Mouse (Mus musculus) kidney, postnatal 0 days (tissue): Measurements from ENCODE around the gene Evl. TPM values are rescaled to one million over a fixed set of nuclear protein-coding genes. Genes with fewer than 3 reads are reported as not detected.

Experiments
- ATAC-seq: fragments of 200-750 bp; cut with Nextera tagmentation; replicated peaks from 2 replicates; pipeline ENCODE4 v1.8.0; 2017; ENCODE audit warnings: low read depth, moderate number of reproducible peaks, moderate TSS enrichment, moderate library complexity; ENCODE audit not compliant: low FRiP score
- DNase-seq: peaks from one replicate; pipeline ENCODE4 v3.0.0-alpha.2; 2016; ENCODE audit warnings: low spot score
- H3K27ac ChIP-seq: fragments of 300-500 bp; sonication (generic); 2 replicates; pipeline ENCODE4 v1.5.1; 2014; ENCODE audit warnings: mild to moderate bottlenecking
- H3K27me3 ChIP-seq: fragments of 300-500 bp; sonication (generic); 2 replicates; pipeline ENCODE4 v1.6.1; 2014; ENCODE audit warnings: low read length, mixed read lengths; ENCODE audit not compliant: insufficient read depth
- H3K36me3 ChIP-seq: fragments of 300-500 bp; sonication (generic); 2 replicates; pipeline ENCODE4 v1.6.1; 2014; ENCODE audit warnings: low read length, mixed read lengths; ENCODE audit not compliant: insufficient read depth
- H3K4me1 ChIP-seq: fragments of 300-500 bp; sonication (generic); replicated peaks from 2 replicates; pipeline ENCODE4 v1.6.1; 2014; ENCODE audit warnings: antibody characterized with exemption, low read length, mixed read lengths; ENCODE audit not compliant: insufficient read depth
- H3K4me2 ChIP-seq: fragments of 300-500 bp; sonication (generic); 2 replicates; pipeline ENCODE4 v1.6.1; 2014; ENCODE audit warnings: mild to moderate bottlenecking, low read length, moderate library complexity, mixed read lengths
- H3K4me3 ChIP-seq: fragments of 300-500 bp; sonication (generic); replicated peaks from 2 replicates; pipeline ENCODE4 v1.5.1; 2014; ENCODE audit warnings: low read depth, low read length
- H3K9ac ChIP-seq: fragments of 300-500 bp; sonication (generic); 2 replicates; pipeline ENCODE4 v1.6.1; 2014; ENCODE audit warnings: low read depth, low read length
- H3K9me3 ChIP-seq: fragments of 300-500 bp; sonication (generic); replicated peaks from 2 replicates; pipeline ENCODE4 v1.6.1; 2016; ENCODE audit warnings: low read length, inconsistent platforms, mixed read lengths
- CTCF ChIP-seq: IDR thresholded peaks from 2 replicates; pipeline ENCODE4 v1.5.1; 2016; ENCODE audit warnings: antibody characterized with exemption, low read depth, mild to moderate bottlenecking, moderate library complexity
- WGBS: fragments of 180-500 bp; shearing (Covaris S2); extraction: QIAGEN DNeasy Blood & Tissue Kit; methylation state at CpG from one replicate; pipeline ENCODE4 v1.1.7; 2014; 5-methylcytosine and 5-hydroxymethylcytosine counted together
- polyA plus RNA-seq: library from polyadenylated mRNA; unstranded; fragments of >200 nt; fragmentation: Nextera tagmentation; extraction: Ambion mirVana; gene quantifications from 2 replicates; pipeline ENCODE4 v1.2.1, GENCODE M21; 2015

Evl gene
- polyA plus RNA-seq, 1 experiment from 2014 or later: 52.6 TPM

- WGBS: 63% methylated on average over 4 of the region's 4 CpGs
- H3K4me2 ChIP-seq: no peak overlapping the region
- no peaks in the 10 kb centered on the region for H3K9me3 ChIP-seq
- no peak for DNase-seq
- no peak for TF ChIP-seq CTCF
- H3K36me3 ChIP-seq: peaks cover 42% of the 10 kb centered on the region
- ATAC-seq: no peak
- no peak overlapping the region for H3K27ac ChIP-seq
- H3K9ac ChIP-seq: no peak overlapping the region
- no peak overlapping the region for H3K4me3 ChIP-seq
- no peaks in the 10 kb centered on the region for H3K27me3 ChIP-seq
- peaks cover 17% of the 10 kb centered on the region for H3K4me1 ChIP-seq
Measured at GRCm38 (mm10) chr12:108678366-108678765, 123.8 kb downstream of the Evl start.

- TF ChIP-seq CTCF: no peak
- no peak overlapping the region for H3K4me3 ChIP-seq
- DNase-seq: no peak
- H3K4me1 ChIP-seq: no peaks in the 10 kb centered on the region
- H3K9me3 ChIP-seq: no peaks in the 10 kb centered on the region
- no peak overlapping the region for H3K27ac ChIP-seq
- H3K9ac ChIP-seq: no peak overlapping the region
- no peak for ATAC-seq
- H3K27me3 ChIP-seq: no peaks in the 10 kb centered on the region
- WGBS: 92% methylated on average over 8 of the region's 8 CpGs
- no peak overlapping the region for H3K4me2 ChIP-seq
- peaks cover 40% of the 10 kb centered on the region for H3K36me3 ChIP-seq
Measured at GRCm38 (mm10) chr12:108680861-108681260, 126.3 kb downstream of the Evl start.

GRCm38 (mm10) chr12:108682240-108683023 is 127.9 kb downstream of the Evl start:
- no peak for TF ChIP-seq CTCF
- Histone ChIP-seq H3K27me3 (no peaks in the 10 kb centered on the region), H3K4me1 (0 out of 2 replicates have a peak, but pooled peaks cover 3% of the 10 kb centered on the region), H3K9me3 (no peaks in the 10 kb centered on the region), H3K4me3 (no peak overlapping the region), H3K36me3 (peaks cover 35% of the 10 kb centered on the region), H3K27ac (no peak overlapping the region), H3K9ac (no peak overlapping the region), H3K4me2 (no peak overlapping the region)
- ATAC-seq (no peak), DNase-seq (no peak)
- 80% methylated on average over 13 of the region's 13 CpGs for WGBS

- Histone ChIP-seq H3K9me3 (no peaks in the 10 kb centered on the region), H3K4me1 (0 out of 2 replicates have a peak, but pooled peaks cover 3% of the 10 kb centered on the region), H3K9ac (no peak overlapping the region), H3K27me3 (no peaks in the 10 kb centered on the region), H3K4me2 (no peak overlapping the region), H3K27ac (peak overlapping the region; percentile 66), H3K4me3 (no peak overlapping the region), H3K36me3 (peaks cover 17% of the 10 kb centered on the region; the same call in 1 of the 2 replicates)
- DNase-seq (no peak), ATAC-seq (no peak; the same call in 1 of the 2 replicates)
- WGBS: 55% methylated on average over 6 of the region's 6 CpGs
- no peak for TF ChIP-seq CTCF
Measured at GRCm38 (mm10) chr12:108686463-108686862, 131.9 kb downstream of the Evl start.

- H3K27ac ChIP-seq: peak overlapping the region; percentile 66; the same call in 1 of the 2 replicates
- no peak overlapping the region for H3K9ac ChIP-seq
- H3K4me2 ChIP-seq: no peak overlapping the region
- no peak overlapping the region for H3K4me3 ChIP-seq
- TF ChIP-seq CTCF: peak; percentile 58
- ATAC-seq (0 out of 2 replicates have a peak, but pooled peaks have one; percentile 34), DNase-seq (peak; percentile 48)
- H3K27me3 ChIP-seq: no peaks in the 10 kb centered on the region
- 58% methylated on average over 6 of the region's 6 CpGs for WGBS
- peaks cover 14% of the 10 kb centered on the region; the same call in 1 of the 2 replicates for H3K36me3 ChIP-seq
- H3K9me3 ChIP-seq: no peaks in the 10 kb centered on the region
- H3K4me1 ChIP-seq: 0 out of 2 replicates have a peak, but pooled peaks cover 3% of the 10 kb centered on the region
Measured at GRCm38 (mm10) chr12:108686926-108687325, 132.4 kb downstream of the Evl start.

- no peak overlapping the region for H3K27ac ChIP-seq
Measured at GRCm38 (mm10) chr12:108689167-108689566, 134.6 kb downstream of the Evl start.

More at GRCm38 (mm10) chr12:108689167-108689566, 134.6 kb downstream of the Evl start:
- ATAC-seq (no peak), DNase-seq (no peak)
- H3K36me3 ChIP-seq: no peaks in the 10 kb centered on the region; the same call in 1 of the 2 replicates
- no peak overlapping the region for H3K4me3 ChIP-seq
- H3K27me3 ChIP-seq: no peaks in the 10 kb centered on the region
- WGBS: 89% methylated on average over 9 of the region's 9 CpGs
- no peak overlapping the region for H3K9ac ChIP-seq
- 0 out of 2 replicates have a peak, but pooled peaks cover 3% of the 10 kb centered on the region for H3K4me1 ChIP-seq
- H3K9me3 ChIP-seq: no peaks in the 10 kb centered on the region
- TF ChIP-seq CTCF: no peak
- no peak overlapping the region for H3K4me2 ChIP-seq
